Mouse (Mus musculus): ENCODE measurements at regions not wholly inside any gene's neighbourhood (a gene's known extent, or its start where the extent isn't known, plus 50 kb on each side); places are given as distances from the start of the nearest gene placed in this dataset.

- TF ChIP-seq CTCF (IDR thresholded peaks at IDR 0.05) (no peak), EP300 (IDR thresholded peaks at IDR 0.05) (no peak)
Measured at GRCm38 (mm10) chr15:88361351-88361750, 238.8 kb upstream of the Zdhhc25 start.

All from lung, postnatal 0 days (tissue).